Mouse (Mus musculus): ENCODE measurements at regions not wholly inside any gene's neighbourhood (a gene's known extent, or its start where the extent isn't known, plus 50 kb on each side); places are given as distances from the start of the nearest gene placed in this dataset.

GRCm38 (mm10) chr5:129281406-129281805 is 184.9 kb downstream of the Adgrd1 start:
- TF ChIP-seq CTCF (IDR thresholded peaks at IDR 0.05; ENCODE audit: borderline replicate concordance, insufficient read depth, low read length) = no peak
- TF ChIP-seq POLR2A (IDR thresholded peaks at IDR 0.05; ENCODE audit: low read depth, low read length) = no peak
